Mouse (Mus musculus) c-Kit-negative CD71-positive TER-119-positive erythroid progenitor cells, embryonic 14.5 days (primary cell): ENCODE measurements at regions not wholly inside any gene's neighbourhood (a gene's known extent, or its start where the extent isn't known, plus 50 kb on each side); places are given as distances from the start of the nearest gene placed in this dataset.

Experiments used
- DNase-seq: peaks from one replicate; pipeline ENCODE4 v3.0.0-alpha.2; 2013; ENCODE audit warnings: low read depth, low spot score

- DNase-seq, result no peak
These were observed 389.6 kb upstream of the Lmcd1 start for GRCm38 (mm10) chr6:111883946-111884345.

GRCm38 (mm10) chr6:111911997-111912396, 361.6 kb upstream of the Lmcd1 start:
- no peak for DNase-seq

GRCm38 (mm10) chr6:111913771-111914405, 359.7 kb upstream of the Lmcd1 start:
- no peak for DNase-seq

GRCm38 (mm10) chr6:111917248-111917721, 356.3 kb upstream of the Lmcd1 start:
- no peak for DNase-seq

GRCm38 (mm10) chr6:111917868-111918597, 355.5 kb upstream of the Lmcd1 start:
- no peak for DNase-seq

GRCm38 (mm10) chr6:111932596-111932995, 341.0 kb upstream of the Lmcd1 start:
- DNase-seq, result no peak

GRCm38 (mm10) chr6:111954401-111954800, 319.2 kb upstream of the Lmcd1 start:
- DNase-seq, result no peak

- no peak for DNase-seq
These were observed 307.8 kb upstream of the Lmcd1 start for GRCm38 (mm10) chr6:111965766-111966165.

GRCm38 (mm10) chr6:111985452-111985851, 288.1 kb upstream of the Lmcd1 start:
- no peak for DNase-seq

- DNase-seq, result no peak
These were observed 277.7 kb upstream of the Lmcd1 start for GRCm38 (mm10) chr6:111995823-111996222.

- no peak for DNase-seq
These were observed 269.6 kb upstream of the Lmcd1 start for GRCm38 (mm10) chr6:112003784-112004471.

GRCm38 (mm10) chr6:112026261-112027205, 247.0 kb upstream of the Lmcd1 start:
- DNase-seq, result no peak

- DNase-seq, result no peak
These were observed 222.9 kb upstream of the Lmcd1 start for GRCm38 (mm10) chr6:112050548-112051184.

GRCm38 (mm10) chr6:112052193-112052592, 221.4 kb upstream of the Lmcd1 start:
- no peak for DNase-seq

GRCm38 (mm10) chr6:112057895-112058294, 215.7 kb upstream of the Lmcd1 start:
- no peak for DNase-seq

- no peak for DNase-seq
These were observed 210.6 kb upstream of the Lmcd1 start for GRCm38 (mm10) chr6:112062956-112063355.

GRCm38 (mm10) chr6:112090597-112090996, 183.0 kb upstream of the Lmcd1 start:
- DNase-seq, result no peak

GRCm38 (mm10) chr6:112091125-112091763, 182.3 kb upstream of the Lmcd1 start:
- DNase-seq, result no peak

- DNase-seq, result no peak
These were observed 180.3 kb upstream of the Lmcd1 start for GRCm38 (mm10) chr6:112093300-112093699.

- DNase-seq, result no peak
These were observed 175.9 kb upstream of the Lmcd1 start for GRCm38 (mm10) chr6:112097699-112098098.
